Mouse (Mus musculus) MEL (cell line): ENCODE data around the gene Gm42674.

ENCODE experiments used
- CHD2 ChIP-seq: IDR thresholded peaks from 2 replicates; pipeline ENCODE4 v1.6.1; 2011; ENCODE audit warnings: low read length, improper control_type of control experiment
- CTCF ChIP-seq, 3 experiments: IDR thresholded peaks in 2 of 3; conservative IDR thresholded peaks in 1 of 3; 2 replicates each; pipeline ENCODE4 v1.5.1; 2011 to 2012; ENCODE audit warnings: low read length in 3 of 3, low read depth in 2 of 3, mild to moderate bottlenecking in 2 of 3, improper control_type of control experiment in 1 of 3, inconsistent platforms in 1 of 3, mixed read lengths in 1 of 3, moderate library complexity in 1 of 3; ENCODE audit not compliant: control insufficient read depth in 1 of 3, insufficient read depth in 1 of 3, poor library complexity in 1 of 3, severe bottlenecking in 1 of 3
- EP300 ChIP-seq, 2 experiments: IDR thresholded peaks; 2 replicates each; pipeline ENCODE4 v1.6.1; 2011; ENCODE audit warnings: improper control_type of control experiment in 2 of 2, low read length in 2 of 2, low read depth in 1 of 2, mild to moderate bottlenecking in 1 of 2
- HCFC1 ChIP-seq: IDR thresholded peaks from 2 replicates; pipeline ENCODE4 v1.6.1; 2012; ENCODE audit warnings: low read depth, mild to moderate bottlenecking, inconsistent platforms, low read length, improper control_type of control experiment, moderate library complexity
- MEF2A ChIP-seq: IDR thresholded peaks from 2 replicates; pipeline ENCODE4 v1.6.1; 2014; ENCODE audit warnings: low read depth, mild to moderate bottlenecking, inconsistent platforms, low read length, improper control_type of control experiment; ENCODE audit not compliant: poor library complexity, insufficient replicate concordance, severe bottlenecking; ENCODE audit errors: extremely low read depth
- MYB ChIP-seq: IDR thresholded peaks from 2 replicates; pipeline ENCODE4 v1.6.1; 2011; ENCODE audit warnings: mild to moderate bottlenecking, low read depth, low read length, improper control_type of control experiment
- MYC ChIP-seq: IDR thresholded peaks from 2 replicates; pipeline ENCODE4 v1.6.1; 2011; ENCODE audit warnings: low read depth, mild to moderate bottlenecking, low read length, improper control_type of control experiment, moderate library complexity
- NELFE ChIP-seq: IDR thresholded peaks from 2 replicates; pipeline ENCODE4 v1.6.1; 2011; ENCODE audit warnings: low read depth, low read length, improper control_type of control experiment
- POLR2A ChIP-seq, 2 experiments: IDR thresholded peaks; 2 replicates each; pipeline ENCODE4 v1.6.1; 2011 to 2012; ENCODE audit warnings: low read length in 2 of 2, mild to moderate bottlenecking in 2 of 2, control low read depth in 1 of 2, improper control_type of control experiment in 1 of 2, low read depth in 1 of 2, moderate library complexity in 1 of 2; ENCODE audit not compliant: control insufficient read depth in 1 of 2, insufficient read depth in 1 of 2, poor library complexity in 1 of 2
- POLR2AphosphoS5 ChIP-seq: IDR thresholded peaks from 2 replicates; pipeline ENCODE4 v1.6.1; 2012; ENCODE audit warnings: low read depth, borderline replicate concordance, mild to moderate bottlenecking, inconsistent platforms, low read length, moderate library complexity, mixed read lengths
- TAL1 ChIP-seq: IDR thresholded peaks from 2 replicates; pipeline ENCODE4 v1.6.1; 2012; ENCODE audit warnings: mild to moderate bottlenecking, inconsistent platforms, low read length, moderate library complexity, mixed read lengths
- TBP ChIP-seq: IDR thresholded peaks from 2 replicates; pipeline ENCODE4 v1.8.0; 2011; ENCODE audit warnings: low read depth, low read length, improper control_type of control experiment
- TCF12 ChIP-seq: IDR thresholded peaks from 2 replicates; pipeline ENCODE4 v1.6.1; 2014; ENCODE audit warnings: low read depth, mild to moderate bottlenecking, inconsistent platforms, low read length, improper control_type of control experiment, moderate library complexity
- USF1 ChIP-seq: IDR thresholded peaks from 2 replicates; pipeline ENCODE4 v1.6.1; 2014; ENCODE audit warnings: low read depth, mild to moderate bottlenecking, inconsistent platforms, low read length, improper control_type of control experiment, moderate library complexity

GRCm38 (mm10) chr3:90589390-90589789, 12.3 kb upstream of the Gm42674 start:
- TF ChIP-seq USF1, result no peak
- TF ChIP-seq HCFC1, result no peak
- no peak for TF ChIP-seq POLR2A (IDR thresholded peaks at IDR 0.05; ENCODE audit: control insufficient read depth in 1 of 2, insufficient read depth in 1 of 2, low read depth in 1 of 2, low read length in 2 of 2, poor library complexity in 1 of 2)
- TF ChIP-seq CTCF (IDR thresholded peaks at IDR 0.05 in 2 of 3, conservative IDR thresholded peaks at IDR 0.05 in 1 of 3; ENCODE audit: control insufficient read depth in 1 of 3, insufficient read depth in 1 of 3, low read depth in 2 of 3, low read length in 3 of 3, poor library complexity in 1 of 3, severe bottlenecking in 1 of 3), result no peak
- no peak for TF ChIP-seq TCF12
- TF ChIP-seq MYB, result no peak
- no peak for TF ChIP-seq MYC
- TF ChIP-seq MEF2A, result no peak
- no peak for TF ChIP-seq NELFE
- TF ChIP-seq EP300 (IDR thresholded peaks at IDR 0.05; ENCODE audit: low read depth in 1 of 2, low read length in 2 of 2), result no peak
- no peak for TF ChIP-seq TAL1
- TF ChIP-seq CHD2, result no peak
- no peak for TF ChIP-seq TBP
- no peak for TF ChIP-seq POLR2AphosphoS5
